Mouse (Mus musculus): ENCODE measurements around the gene Car2. TPM values are rescaled to one million over a fixed set of nuclear protein-coding genes. Genes with fewer than 3 reads are reported as not detected.

Gene Car2
- total and polyA plus RNA-seq, 3 experiments: 6.8 to 24.3 (median 7.8) TPM

- H3K36me3 ChIP-seq (ENCODE audit: control insufficient read depth, insufficient read depth, low read length): no peaks in the 10 kb centered on the region
- H3K79me2 ChIP-seq (replicated peaks; ENCODE audit: control insufficient read depth, insufficient read depth, low read length): no peaks in the 10 kb centered on the region
- no peak for DNase-seq
- intact Hi-C loops (cut with DNase I): loop anchor here (10.0 kb wide), 1 partner anchor 213 kb away; no protein-coding TSS in a partner anchor
- H3K4me3 ChIP-seq: no peak overlapping the region
- no peaks in the 10 kb centered on the region for H3K4me1 ChIP-seq (ENCODE audit: control insufficient read depth, insufficient read depth, low read length)
- H3K9ac ChIP-seq (ENCODE audit: low read depth, low read length): no peak overlapping the region
- no peak for TF ChIP-seq CTCF (IDR thresholded peaks at IDR 0.05)
- no peak for TF ChIP-seq POLR2A (IDR thresholded peaks at IDR 0.05; ENCODE audit: insufficient read depth, low read depth, low read length)
- no peak for TF ChIP-seq EP300 (IDR thresholded peaks at IDR 0.05; ENCODE audit: insufficient read depth, low read depth, low read length)
- H3K27ac ChIP-seq: no peak overlapping the region
- H3K27me3 ChIP-seq (ENCODE audit: control insufficient read depth, insufficient read depth, low read length): no peaks in the 10 kb centered on the region
These were observed 4.1 kb upstream of the Car2 start for GRCm38 (mm10) chr3:14882005-14882404.

- intact Hi-C loops (cut with DNase I): loop anchor here (10.0 kb wide), 1 partner anchor 212 kb away; no protein-coding TSS in a partner anchor
- TF ChIP-seq CTCF (IDR thresholded peaks at IDR 0.05) (no peak), POLR2A (IDR thresholded peaks at IDR 0.05; ENCODE audit: insufficient read depth, low read depth, low read length) (no peak), EP300 (IDR thresholded peaks at IDR 0.05; ENCODE audit: insufficient read depth, low read depth, low read length) (no peak)
- H3K36me3 ChIP-seq (ENCODE audit: control insufficient read depth, insufficient read depth, low read length): no peaks in the 10 kb centered on the region
- no peaks in the 10 kb centered on the region for H3K27me3 ChIP-seq (ENCODE audit: control insufficient read depth, insufficient read depth, low read length)
- no peak for DNase-seq
- 62% methylated on average over 3 of the region's 3 CpGs for WGBS
- no peaks in the 10 kb centered on the region for H3K4me1 ChIP-seq (ENCODE audit: control insufficient read depth, insufficient read depth, low read length)
- H3K4me3 ChIP-seq: no peak overlapping the region
- no peak overlapping the region for H3K9ac ChIP-seq (ENCODE audit: low read depth, low read length)
- H3K27ac ChIP-seq: no peak overlapping the region
- no peaks in the 10 kb centered on the region for H3K79me2 ChIP-seq (replicated peaks; ENCODE audit: control insufficient read depth, insufficient read depth, low read length)
These were observed 3.3 kb upstream of the Car2 start for GRCm38 (mm10) chr3:14882756-14883155.

GRCm38 (mm10) chr3:14884826-14885225 is 1.2 kb upstream of the Car2 start:
- Histone ChIP-seq H3K27me3 (ENCODE audit: control insufficient read depth, insufficient read depth, low read length) (no peaks in the 10 kb centered on the region), H3K36me3 (ENCODE audit: control insufficient read depth, insufficient read depth, low read length) (no peaks in the 10 kb centered on the region), H3K4me1 (ENCODE audit: control insufficient read depth, insufficient read depth, low read length) (no peaks in the 10 kb centered on the region), H3K27ac (no peak overlapping the region), H3K4me3 (no peak overlapping the region), H3K79me2 (replicated peaks; ENCODE audit: control insufficient read depth, insufficient read depth, low read length) (no peaks in the 10 kb centered on the region), H3K9ac (ENCODE audit: low read depth, low read length) (no peak overlapping the region)
- no peak for DNase-seq
- intact Hi-C loops (cut with DNase I): loop anchor here (10.0 kb wide), 1 partner anchor 210 kb away; no protein-coding TSS in a partner anchor
- TF ChIP-seq EP300 (IDR thresholded peaks at IDR 0.05; ENCODE audit: insufficient read depth, low read depth, low read length) (no peak), POLR2A (IDR thresholded peaks at IDR 0.05; ENCODE audit: insufficient read depth, low read depth, low read length) (no peak), CTCF (IDR thresholded peaks at IDR 0.05) (no peak)

GRCm38 (mm10) chr3:14887134-14887666 is 1.1 kb downstream of the Car2 start:
- 70% methylated on average over 11 of the region's 11 CpGs for WGBS
- Histone ChIP-seq H3K9ac (ENCODE audit: low read depth, low read length) (peak overlapping the region; percentile 69), H3K36me3 (ENCODE audit: control insufficient read depth, insufficient read depth, low read length) (no peaks in the 10 kb centered on the region), H3K27ac (no peak overlapping the region; the same call in 1 of the 2 replicates), H3K4me1 (ENCODE audit: control insufficient read depth, insufficient read depth, low read length) (no peaks in the 10 kb centered on the region), H3K27me3 (ENCODE audit: control insufficient read depth, insufficient read depth, low read length) (no peaks in the 10 kb centered on the region), H3K79me2 (replicated peaks; ENCODE audit: control insufficient read depth, insufficient read depth, low read length) (no peaks in the 10 kb centered on the region), H3K4me3 (peak overlapping the region; percentile 68)
- intact Hi-C loops (cut with DNase I): loop anchor here (10.0 kb wide), 1 partner anchor 208 kb away; no protein-coding TSS in a partner anchor
- no peak for TF ChIP-seq EP300 (IDR thresholded peaks at IDR 0.05; ENCODE audit: insufficient read depth, low read depth, low read length)
- TF ChIP-seq POLR2A (IDR thresholded peaks at IDR 0.05; ENCODE audit: insufficient read depth, low read depth, low read length): no peak
- TF ChIP-seq CTCF (IDR thresholded peaks at IDR 0.05): no peak
- no peak for DNase-seq

GRCm38 (mm10) chr3:14887686-14888295 is 1.7 kb downstream of the Car2 start:
- 69% methylated on average over 10 of the region's 10 CpGs for WGBS

GRCm38 (mm10) chr3:14888549-14888948 is 2.5 kb downstream of the Car2 start:
- Histone ChIP-seq H3K4me3 (no peak overlapping the region), H3K9ac (ENCODE audit: low read depth, low read length) (no peak overlapping the region), H3K36me3 (ENCODE audit: control insufficient read depth, insufficient read depth, low read length) (no peaks in the 10 kb centered on the region), H3K27me3 (ENCODE audit: control insufficient read depth, insufficient read depth, low read length) (no peaks in the 10 kb centered on the region), H3K79me2 (replicated peaks; ENCODE audit: control insufficient read depth, insufficient read depth, low read length) (no peaks in the 10 kb centered on the region), H3K4me1 (ENCODE audit: control insufficient read depth, insufficient read depth, low read length) (no peaks in the 10 kb centered on the region), H3K27ac (no peak overlapping the region)
- TF ChIP-seq EP300 (IDR thresholded peaks at IDR 0.05; ENCODE audit: insufficient read depth, low read depth, low read length): no peak
- TF ChIP-seq POLR2A (IDR thresholded peaks at IDR 0.05; ENCODE audit: insufficient read depth, low read depth, low read length): no peak
- no peak for TF ChIP-seq CTCF (IDR thresholded peaks at IDR 0.05)
- 95% methylated on average over 2 of the region's 2 CpGs for WGBS
- no peak for DNase-seq
- intact Hi-C loops (cut with DNase I): loop anchor here (10.0 kb wide), 1 partner anchor 206 kb away; no protein-coding TSS in a partner anchor

More at GRCm38 (mm10) chr3:14887686-14888295, 1.7 kb downstream of the Car2 start:
- Histone ChIP-seq H3K27me3 (ENCODE audit: control insufficient read depth, insufficient read depth, low read length) (no peaks in the 10 kb centered on the region), H3K36me3 (ENCODE audit: control insufficient read depth, insufficient read depth, low read length) (no peaks in the 10 kb centered on the region), H3K27ac (no peak overlapping the region), H3K9ac (ENCODE audit: low read depth, low read length) (no peak overlapping the region), H3K4me3 (no peak overlapping the region), H3K4me1 (ENCODE audit: control insufficient read depth, insufficient read depth, low read length) (no peaks in the 10 kb centered on the region), H3K79me2 (replicated peaks; ENCODE audit: control insufficient read depth, insufficient read depth, low read length) (no peaks in the 10 kb centered on the region)
- DNase-seq: no peak
- intact Hi-C loops (cut with DNase I): loop anchor here (10.0 kb wide), 1 partner anchor 207 kb away; no protein-coding TSS in a partner anchor
- TF ChIP-seq EP300 (IDR thresholded peaks at IDR 0.05; ENCODE audit: insufficient read depth, low read depth, low read length): no peak
- no peak for TF ChIP-seq POLR2A (IDR thresholded peaks at IDR 0.05; ENCODE audit: insufficient read depth, low read depth, low read length)
- TF ChIP-seq CTCF (IDR thresholded peaks at IDR 0.05): no peak

Data from heart, adult 2 months (tissue).